Mouse (Mus musculus) hindbrain, embryonic 15.5 days (tissue): ENCODE measurements around the gene Spata13. TPM values are rescaled to one million over a fixed set of nuclear protein-coding genes. Genes with fewer than 3 reads are reported as not detected.
A peak's percentile ranks its signal among the peaks of the same experiment; 100 is the strongest.

Source experiments
- ATAC-seq: fragments of 200-750 bp; cut with Nextera tagmentation; 2 replicates; pipeline ENCODE4 v1.8.0; 2017; ENCODE audit warnings: low read depth, moderate number of reproducible peaks, moderate TSS enrichment; ENCODE audit not compliant: low FRiP score
- H3K27ac ChIP-seq: fragments of 300-500 bp; sonication (generic); replicated peaks from 2 replicates; pipeline ENCODE4 v1.5.1; 2015; ENCODE audit warnings: mild to moderate bottlenecking, inconsistent platforms
- H3K27me3 ChIP-seq: fragments of 300-500 bp; sonication (generic); 2 replicates; pipeline ENCODE4 v1.6.1; 2015; ENCODE audit warnings: control low read depth, inconsistent platforms
- H3K36me3 ChIP-seq: fragments of 300-500 bp; sonication (generic); 2 replicates; pipeline ENCODE4 v1.6.1; 2015; ENCODE audit warnings: control low read depth, inconsistent platforms
- H3K4me1 ChIP-seq: fragments of 300-500 bp; sonication (generic); replicated peaks from 2 replicates; pipeline ENCODE4 v1.6.1; 2015; ENCODE audit warnings: control low read depth, inconsistent platforms
- H3K4me2 ChIP-seq: fragments of 300-500 bp; sonication (generic); 2 replicates; pipeline ENCODE4 v1.6.1; 2015; ENCODE audit warnings: moderate library complexity, mild to moderate bottlenecking, inconsistent platforms
- H3K4me3 ChIP-seq: fragments of 300-500 bp; sonication (generic); 2 replicates; pipeline ENCODE4 v1.5.1; 2015; ENCODE audit warnings: mild to moderate bottlenecking, inconsistent platforms
- H3K9ac ChIP-seq: fragments of 300-500 bp; sonication (generic); 2 replicates; pipeline ENCODE4 v1.6.1; 2015; ENCODE audit warnings: inconsistent platforms
- H3K9me3 ChIP-seq: fragments of 300-500 bp; sonication (generic); 2 replicates; pipeline ENCODE4 v1.6.1; 2016; ENCODE audit warnings: control low read depth, inconsistent platforms
- WGBS: fragments of 180-500 bp; shearing (Covaris S2); methylation state at CpG from one replicate; pipeline ENCODE4 v1.1.7; 2015; 5-methylcytosine and 5-hydroxymethylcytosine counted together
- polyA plus RNA-seq: library from polyadenylated mRNA; unstranded; fragments of >200 nt; fragmentation: Nextera tagmentation; extraction: Ambion mirVana; gene quantifications from 2 replicates; pipeline ENCODE4 v1.2.1, GENCODE M21; 2015

Spata13 gene
- polyA plus RNA-seq, 1 experiment from 2014 or later = 20.5 TPM

DNA sequence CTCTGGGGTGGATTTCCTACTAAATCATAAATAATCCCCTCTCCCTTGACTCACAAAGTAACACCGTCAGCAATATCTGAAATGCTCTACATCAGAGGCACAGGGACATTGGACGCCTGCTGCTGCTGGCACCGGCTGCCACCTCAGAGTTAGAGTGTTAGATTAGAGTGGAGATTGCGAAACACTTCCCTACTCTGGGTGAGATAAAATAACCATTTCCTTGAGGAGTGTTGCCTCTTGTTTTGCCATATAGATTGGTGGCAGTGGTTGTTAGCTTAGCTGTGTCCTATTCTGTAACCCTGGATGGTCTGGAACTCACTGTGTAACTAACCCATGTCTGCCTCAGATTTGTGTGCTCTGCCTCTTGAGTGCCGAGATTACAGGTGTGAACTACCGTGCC, 111.4 kb downstream of the Spata13 start:
- H3K4me3 ChIP-seq = no peak overlapping the region
- H3K36me3 ChIP-seq = peaks cover 2% of the 10 kb centered on the region; the same call in 1 of the 2 replicates
- H3K4me2 ChIP-seq = no peak overlapping the region
- no peak for ATAC-seq
- no peaks in the 10 kb centered on the region for H3K9me3 ChIP-seq
- H3K27me3 ChIP-seq = no peaks in the 10 kb centered on the region
- H3K9ac ChIP-seq = no peak overlapping the region
- H3K27ac ChIP-seq = no peak overlapping the region
- WGBS = 81% methylated on average over 6 of the region's 6 CpGs
- H3K4me1 ChIP-seq = peaks cover 14% of the 10 kb centered on the region

DNA sequence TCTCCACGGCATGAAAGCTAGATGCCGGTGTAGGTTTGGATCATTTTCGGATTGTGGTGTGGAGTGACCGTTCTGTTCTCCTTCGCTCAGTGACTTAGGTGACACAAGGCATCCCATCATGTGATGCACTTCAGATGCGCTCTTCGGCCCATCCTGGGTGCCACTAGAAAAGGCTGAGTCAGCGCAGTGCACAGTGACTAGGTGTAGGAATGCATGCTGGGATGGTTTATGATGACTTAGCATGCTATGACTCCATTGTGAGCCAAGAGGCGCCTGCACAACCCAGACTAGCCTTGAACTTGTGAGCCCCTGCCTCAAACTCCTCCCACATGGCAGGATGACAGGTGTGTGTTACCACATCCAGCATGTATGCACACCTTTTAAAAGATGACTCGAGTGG, 112.3 kb downstream of the Spata13 start:
- Histone ChIP-seq H3K4me1 (peaks cover 4% of the 10 kb centered on the region), H3K27ac (no peak overlapping the region), H3K27me3 (no peaks in the 10 kb centered on the region), H3K36me3 (peaks cover 2% of the 10 kb centered on the region; the same call in 1 of the 2 replicates), H3K9me3 (no peaks in the 10 kb centered on the region), H3K4me2 (no peak overlapping the region), H3K4me3 (no peak overlapping the region), H3K9ac (no peak overlapping the region)
- WGBS = 95% methylated on average over 10 of the region's 10 CpGs
- no peak for ATAC-seq

DNA sequence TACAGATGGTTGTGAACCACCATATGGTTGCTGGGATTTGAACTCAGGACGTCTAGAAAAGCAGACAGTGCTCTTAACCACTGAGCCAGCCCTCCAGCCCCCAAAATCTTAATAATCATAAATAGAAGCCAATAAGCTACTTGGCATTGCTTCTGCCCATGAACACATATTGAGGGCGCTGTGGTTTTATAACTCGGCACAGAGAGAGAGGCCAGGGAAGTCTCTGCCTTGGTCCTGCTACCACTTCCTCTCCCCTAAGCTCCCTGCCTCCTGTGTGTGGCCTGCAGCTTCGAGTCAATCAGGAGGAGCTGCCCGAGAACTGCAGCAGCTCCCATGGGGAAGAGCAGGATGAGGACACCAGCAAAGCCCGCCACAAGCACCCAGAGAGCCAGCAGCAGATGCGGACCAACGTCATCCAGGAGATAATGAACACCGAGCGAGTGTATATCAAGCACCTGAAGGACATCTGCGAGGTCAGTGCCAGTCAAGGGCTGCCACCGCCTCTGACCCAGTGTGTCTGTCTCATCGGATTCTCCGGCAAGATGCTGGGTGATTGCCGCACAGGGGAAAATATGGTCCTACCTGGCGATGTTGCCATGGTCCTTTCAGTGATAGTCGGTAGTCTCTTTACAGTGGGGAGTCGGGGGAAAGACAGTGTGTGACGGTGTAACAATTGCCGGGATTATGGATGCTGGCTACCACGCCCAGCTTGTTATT, 113.5 kb downstream of the Spata13 start:
- Histone ChIP-seq H3K36me3 (peaks cover 2% of the 10 kb centered on the region; the same call in 1 of the 2 replicates), H3K27ac (no peak overlapping the region), H3K9ac (no peak overlapping the region), H3K4me1 (no peaks in the 10 kb centered on the region; the same call in 1 of the 2 replicates), H3K9me3 (no peaks in the 10 kb centered on the region), H3K4me2 (no peak overlapping the region), H3K4me3 (no peak overlapping the region), H3K27me3 (no peaks in the 10 kb centered on the region)
- ATAC-seq = no peak
- 91% methylated on average over 21 of the region's 21 CpGs for WGBS

DNA sequence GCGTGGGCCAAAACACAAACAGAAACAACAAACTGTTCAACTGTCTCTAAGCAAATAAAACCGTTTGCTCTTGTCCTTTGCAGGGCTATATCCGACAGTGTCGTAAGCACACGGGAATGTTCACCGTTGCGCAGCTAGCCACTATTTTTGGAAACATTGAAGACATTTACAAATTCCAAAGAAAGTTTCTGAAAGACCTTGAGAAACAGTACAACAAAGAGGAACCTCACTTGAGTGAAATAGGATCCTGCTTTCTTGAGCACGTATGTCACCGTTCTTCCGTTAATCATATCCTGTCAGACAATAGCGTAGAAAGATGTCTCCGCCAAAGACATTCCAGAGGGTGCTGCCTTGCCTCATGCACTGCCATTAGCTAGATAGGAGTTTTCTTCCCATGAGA, 116.1 kb downstream of the Spata13 start:
- H3K4me2 ChIP-seq = no peak overlapping the region
- WGBS = 92% methylated on average over 12 of the region's 12 CpGs
- H3K9me3 ChIP-seq = no peaks in the 10 kb centered on the region
- H3K36me3 ChIP-seq = peaks cover 4% of the 10 kb centered on the region; the same call in 1 of the 2 replicates
- H3K4me1 ChIP-seq = no peaks in the 10 kb centered on the region; the same call in 1 of the 2 replicates
- no peak overlapping the region for H3K27ac ChIP-seq
- no peak overlapping the region for H3K9ac ChIP-seq
- no peaks in the 10 kb centered on the region for H3K27me3 ChIP-seq
- ATAC-seq = no peak
- no peak overlapping the region for H3K4me3 ChIP-seq

DNA sequence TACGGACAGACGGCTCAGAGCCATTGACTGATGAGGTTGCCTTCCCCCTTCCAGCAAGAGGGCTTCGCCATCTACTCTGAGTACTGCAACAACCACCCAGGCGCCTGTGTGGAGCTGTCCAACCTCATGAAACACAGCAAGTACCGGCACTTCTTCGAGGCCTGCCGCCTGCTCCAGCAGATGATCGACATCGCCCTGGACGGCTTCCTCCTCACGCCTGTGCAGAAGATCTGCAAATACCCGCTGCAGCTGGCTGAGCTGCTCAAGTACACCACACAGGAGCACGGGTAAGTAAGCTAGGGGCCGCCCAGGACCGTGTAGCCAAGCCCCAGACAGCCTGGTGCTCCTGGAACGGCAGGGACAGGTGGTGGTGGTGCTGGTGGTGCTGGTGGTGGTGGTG, 117.8 kb downstream of the Spata13 start:
- no peak for ATAC-seq
- Histone ChIP-seq H3K27me3 (no peaks in the 10 kb centered on the region), H3K9me3 (no peaks in the 10 kb centered on the region), H3K36me3 (peaks cover 8% of the 10 kb centered on the region; the same call in 1 of the 2 replicates), H3K4me2 (no peak overlapping the region), H3K4me3 (no peak overlapping the region), H3K9ac (no peak overlapping the region), H3K27ac (no peak overlapping the region), H3K4me1 (no peaks in the 10 kb centered on the region; the same call in 1 of the 2 replicates)
- 95% methylated on average over 16 of the region's 16 CpGs for WGBS

DNA sequence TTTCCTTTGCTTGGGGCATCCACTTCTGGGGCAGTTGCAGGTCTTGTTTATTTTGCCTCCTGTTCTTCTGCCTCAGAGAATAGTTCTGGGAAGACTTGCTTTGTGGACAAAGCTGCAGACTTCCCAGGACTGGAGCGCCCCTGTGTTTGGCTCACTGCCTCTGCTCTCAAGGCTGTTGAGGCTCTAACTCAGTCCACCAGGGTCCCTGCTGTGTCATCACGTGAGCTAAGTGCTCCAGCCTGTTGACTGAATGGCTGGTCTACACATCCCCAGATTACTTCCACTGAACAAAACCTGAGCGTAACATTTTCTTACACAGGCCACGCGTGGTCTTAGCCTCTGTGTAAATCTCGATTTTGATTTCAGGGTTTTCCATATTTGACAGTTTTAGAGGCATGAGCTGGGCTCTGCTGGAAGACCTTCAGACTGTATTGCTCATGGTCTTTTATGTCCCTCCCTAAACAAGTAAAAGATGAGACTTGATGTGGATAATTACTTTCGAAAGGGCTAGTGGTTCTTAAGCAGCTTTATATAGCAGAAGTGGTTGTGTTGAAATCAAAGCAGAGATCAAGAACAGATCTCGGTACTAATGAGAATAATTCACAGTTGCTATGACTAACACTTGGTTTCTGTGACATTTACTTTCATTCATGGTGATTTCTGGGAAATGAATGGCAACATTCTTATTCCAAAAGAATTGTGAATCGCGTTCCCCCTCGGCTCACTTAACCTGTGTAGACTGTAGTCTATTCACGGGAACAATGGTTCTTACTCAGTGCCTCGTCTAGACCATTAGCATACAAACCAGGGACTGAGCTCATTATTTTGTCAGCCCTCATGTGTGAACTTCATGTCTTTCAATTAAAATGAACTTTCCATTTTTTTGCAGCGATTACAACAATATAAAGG, 119.3 kb downstream of the Spata13 start:
- WGBS = 55% methylated on average over 14 of the region's 14 CpGs
- no peaks in the 10 kb centered on the region for H3K27me3 ChIP-seq
- H3K27ac ChIP-seq = peak overlapping the region; percentile 11; the same call in 1 of the 2 replicates
- H3K4me2 ChIP-seq = no peak overlapping the region
- no peak overlapping the region for H3K9ac ChIP-seq
- no peak overlapping the region for H3K4me3 ChIP-seq
- H3K9me3 ChIP-seq = no peaks in the 10 kb centered on the region
- ATAC-seq = 0 out of 2 replicates have a peak, but pooled peaks have one; percentile 67
- H3K4me1 ChIP-seq = no peaks in the 10 kb centered on the region; the same call in 1 of the 2 replicates
- peaks cover 12% of the 10 kb centered on the region; the same call in 1 of the 2 replicates for H3K36me3 ChIP-seq

DNA sequence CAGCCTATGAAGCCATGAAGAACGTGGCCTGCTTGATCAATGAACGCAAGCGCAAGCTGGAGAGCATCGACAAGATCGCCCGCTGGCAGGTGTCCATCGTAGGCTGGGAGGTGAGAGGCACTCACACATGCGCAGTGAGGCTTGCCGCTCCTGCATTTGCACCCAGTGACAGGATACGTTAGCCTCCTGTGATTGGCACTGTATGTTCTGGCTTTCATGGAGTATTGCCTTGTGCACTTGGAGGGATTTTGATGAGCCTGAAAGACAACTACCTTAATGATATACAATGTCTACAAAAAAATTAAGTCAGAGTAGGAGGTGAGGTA, 120.0 kb downstream of the Spata13 start:
- H3K4me3 ChIP-seq = no peak overlapping the region
- ATAC-seq = no peak
- H3K27me3 ChIP-seq = no peaks in the 10 kb centered on the region
- H3K4me2 ChIP-seq = no peak overlapping the region
- no peak overlapping the region for H3K27ac ChIP-seq
- peaks cover 11% of the 10 kb centered on the region; the same call in 1 of the 2 replicates for H3K36me3 ChIP-seq
- H3K9ac ChIP-seq = no peak overlapping the region
- no peaks in the 10 kb centered on the region for H3K9me3 ChIP-seq
- WGBS = 72% methylated on average over 10 of the region's 10 CpGs
- no peaks in the 10 kb centered on the region; the same call in 1 of the 2 replicates for H3K4me1 ChIP-seq

DNA sequence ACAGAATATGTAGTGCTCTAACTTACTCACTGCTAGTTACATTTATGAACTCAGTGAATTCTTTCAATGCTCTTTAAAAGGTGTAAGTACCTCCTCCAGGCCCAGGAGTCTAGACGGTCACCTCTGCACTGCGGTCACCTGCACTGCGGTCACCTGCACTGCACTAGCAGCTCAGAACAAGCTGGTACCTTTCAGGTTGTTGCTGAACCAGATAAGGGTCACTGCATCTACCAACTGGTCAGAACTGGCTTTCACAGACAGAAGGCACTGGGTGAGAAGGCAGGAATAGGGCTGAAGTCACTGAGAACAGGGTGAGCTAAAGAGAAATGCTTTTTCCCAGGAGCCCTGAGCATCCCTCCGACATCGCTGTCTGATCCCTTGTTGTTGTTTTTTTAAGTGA, 120.9 kb downstream of the Spata13 start:
- Histone ChIP-seq H3K36me3 (0 out of 2 replicates have a peak, but pooled peaks cover 9% of the 10 kb centered on the region), H3K27me3 (no peaks in the 10 kb centered on the region), H3K9ac (no peak overlapping the region), H3K27ac (no peak overlapping the region), H3K9me3 (no peaks in the 10 kb centered on the region), H3K4me3 (no peak overlapping the region), H3K4me1 (no peaks in the 10 kb centered on the region; the same call in 1 of the 2 replicates), H3K4me2 (no peak overlapping the region)
- no peak for ATAC-seq
- WGBS = 98% methylated on average over 5 of the region's 5 CpGs

DNA sequence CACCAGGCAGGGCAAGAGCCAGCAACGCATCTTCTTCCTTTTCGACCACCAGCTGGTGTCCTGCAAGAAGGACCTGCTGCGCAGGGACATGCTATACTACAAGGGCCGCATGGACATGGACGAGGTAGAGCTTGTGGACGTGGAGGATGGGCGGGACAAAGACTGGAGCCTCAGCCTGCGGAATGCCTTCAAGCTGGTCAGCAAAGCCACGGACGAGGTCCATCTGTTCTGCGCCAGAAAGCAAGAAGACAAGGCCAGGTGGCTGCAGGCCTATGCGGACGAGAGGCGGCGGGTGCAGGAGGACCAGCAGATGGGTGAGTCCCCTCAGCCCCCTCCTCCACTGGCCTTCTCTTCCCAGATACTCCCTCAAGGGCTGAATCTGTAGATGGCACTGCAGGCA, 122.5 kb downstream of the Spata13 start:
- no peaks in the 10 kb centered on the region for H3K27me3 ChIP-seq
- WGBS = 88% methylated on average over 15 of the region's 15 CpGs

DNA sequence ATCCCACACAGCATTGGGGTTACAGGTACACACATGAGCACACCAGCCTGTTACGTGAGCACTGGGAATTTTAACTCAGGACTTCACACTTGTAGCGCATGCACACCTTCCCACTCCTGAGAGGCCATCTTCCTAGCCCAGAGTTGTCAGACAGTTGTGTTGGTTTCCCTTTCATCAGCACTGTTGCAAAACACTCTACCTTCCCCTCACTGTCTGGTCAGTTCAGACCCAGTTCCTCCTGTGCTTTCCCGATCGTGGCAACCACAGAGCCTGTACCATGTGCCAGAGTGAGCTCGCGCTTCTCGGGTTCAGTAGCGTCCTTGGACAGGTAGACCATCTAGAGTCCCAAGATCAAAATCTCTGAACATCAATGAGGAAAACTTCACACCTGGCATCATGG, 123.5 kb downstream of the Spata13 start:
- Histone ChIP-seq H3K4me1 (no peaks in the 10 kb centered on the region; the same call in 1 of the 2 replicates), H3K27me3 (no peaks in the 10 kb centered on the region), H3K9me3 (no peaks in the 10 kb centered on the region), H3K27ac (no peak overlapping the region), H3K9ac (no peak overlapping the region), H3K4me3 (no peak overlapping the region), H3K36me3 (0 out of 2 replicates have a peak, but pooled peaks cover 9% of the 10 kb centered on the region), H3K4me2 (no peak overlapping the region)
- 96% methylated on average over 8 of the region's 8 CpGs for WGBS
- ATAC-seq = no peak

More for the DNA sequence above, 122.5 kb downstream of the Spata13 start:
- Histone ChIP-seq H3K27ac (no peak overlapping the region), H3K4me1 (no peaks in the 10 kb centered on the region; the same call in 1 of the 2 replicates), H3K9me3 (no peaks in the 10 kb centered on the region), H3K4me3 (no peak overlapping the region), H3K9ac (no peak overlapping the region), H3K36me3 (0 out of 2 replicates have a peak, but pooled peaks cover 9% of the 10 kb centered on the region), H3K4me2 (no peak overlapping the region)
- no peak for ATAC-seq

DNA sequence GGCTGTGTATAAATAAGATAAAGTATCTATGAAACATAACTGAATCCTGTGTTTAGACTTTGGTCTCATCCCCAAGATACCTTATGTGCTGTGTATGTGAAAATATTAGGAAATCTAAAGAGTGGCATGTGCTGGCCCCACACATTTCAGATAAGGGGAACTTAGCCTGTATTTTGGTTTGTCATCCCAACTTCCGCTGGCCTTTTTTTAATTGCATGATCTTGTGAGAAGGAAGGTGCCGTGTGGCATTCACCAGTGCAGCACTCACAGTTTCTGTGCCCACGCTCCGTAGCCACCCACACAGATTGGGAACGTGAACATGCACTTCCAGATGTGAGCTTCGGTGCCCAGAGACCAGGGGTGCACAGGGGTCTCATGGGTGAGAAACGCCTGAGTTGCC, 123.9 kb downstream of the Spata13 start:
- H3K4me2 ChIP-seq = no peak overlapping the region
- no peak for ATAC-seq
- WGBS = 94% methylated on average over 7 of the region's 7 CpGs

DNA sequence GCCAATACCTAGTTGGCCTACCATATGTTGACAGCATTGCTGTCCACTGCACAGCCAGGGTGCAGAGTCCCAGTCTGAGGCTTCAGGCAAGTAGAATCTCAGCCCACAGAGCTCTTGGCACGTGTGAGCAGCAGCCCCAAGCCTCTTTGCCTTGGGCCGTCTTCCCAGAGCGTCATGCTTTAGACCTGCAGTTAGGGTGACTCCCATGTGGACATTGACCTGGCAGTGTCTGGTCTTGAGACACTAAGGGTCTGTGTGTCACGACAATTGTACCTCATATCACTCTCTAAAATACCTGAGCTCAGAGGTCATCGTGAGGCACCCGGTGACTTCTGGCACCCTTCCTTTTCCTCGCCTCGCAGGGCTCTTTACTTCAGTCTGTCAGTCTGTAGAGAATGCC, 125.3 kb downstream of the Spata13 start:
- Histone ChIP-seq H3K9ac (no peak overlapping the region), H3K4me1 (no peaks in the 10 kb centered on the region), H3K9me3 (no peaks in the 10 kb centered on the region), H3K27ac (no peak overlapping the region), H3K4me2 (no peak overlapping the region), H3K27me3 (no peaks in the 10 kb centered on the region), H3K36me3 (0 out of 2 replicates have a peak, but pooled peaks cover 9% of the 10 kb centered on the region), H3K4me3 (no peak overlapping the region)
- no peak for ATAC-seq
- 96% methylated on average over 8 of the region's 8 CpGs for WGBS

More for the DNA sequence above, 123.9 kb downstream of the Spata13 start:
- no peaks in the 10 kb centered on the region for H3K27me3 ChIP-seq
- no peak overlapping the region for H3K27ac ChIP-seq
- no peaks in the 10 kb centered on the region; the same call in 1 of the 2 replicates for H3K4me1 ChIP-seq
- H3K9ac ChIP-seq = no peak overlapping the region
- no peaks in the 10 kb centered on the region for H3K9me3 ChIP-seq
- no peak overlapping the region for H3K4me3 ChIP-seq
- 0 out of 2 replicates have a peak, but pooled peaks cover 9% of the 10 kb centered on the region for H3K36me3 ChIP-seq
